Mouse (Mus musculus) CD8-positive naive resting alpha-beta T cell, adult 2 months (primary cell): Measurements from ENCODE around the gene Srpx.

Source experiments
- DNase-seq, 2 experiments: peaks; one replicate each; pipeline ENCODE4 v3.0.0; 2022; ENCODE audit warnings: low read depth in 2 of 2, low spot score in 2 of 2

The Srpx gene

GRCm38 (mm10) chrX:10117065-10117719 lies at the start of gene Srpx:
Srpx (minus strand) TSS chrX:10117709.
- no peak for DNase-seq

GRCm38 (mm10) chrX:10152390-10152789 lies 34.9 kb upstream of the Srpx start:
- DNase-seq: no peak

GRCm38 (mm10) chrX:10115780-10116179 lies 1.7 kb downstream of the Srpx start:
- no peak for DNase-seq

- DNase-seq: no peak
Observed at GRCm38 (mm10) chrX:10110736-10111135, 6.8 kb downstream of the Srpx start.

- no peak for DNase-seq
Observed at GRCm38 (mm10) chrX:10108558-10108957, 9.0 kb downstream of the Srpx start.

- no peak for DNase-seq
Observed at GRCm38 (mm10) chrX:10105475-10105874, 12.0 kb downstream of the Srpx start.

- no peak for DNase-seq
Observed at GRCm38 (mm10) chrX:10102739-10103138, 14.8 kb downstream of the Srpx start.

GRCm38 (mm10) chrX:10095797-10096196 lies 21.7 kb downstream of the Srpx start:
- DNase-seq: no peak

GRCm38 (mm10) chrX:10080385-10080784 lies 37.1 kb downstream of the Srpx start:
- no peak for DNase-seq

GRCm38 (mm10) chrX:10079981-10080380 lies 37.5 kb downstream of the Srpx start:
- DNase-seq: no peak

- no peak for DNase-seq
Observed at GRCm38 (mm10) chrX:10073966-10074365, 43.5 kb downstream of the Srpx start.

GRCm38 (mm10) chrX:10071529-10071928 lies 46.0 kb downstream of the Srpx start:
- no peak for DNase-seq

- no peak for DNase-seq
Observed at GRCm38 (mm10) chrX:10070689-10071088, 46.8 kb downstream of the Srpx start.

GRCm38 (mm10) chrX:10069405-10069804 lies 48.1 kb downstream of the Srpx start:
- DNase-seq: no peak

GRCm38 (mm10) chrX:10063781-10064180 lies 53.7 kb downstream of the Srpx start:
- no peak for DNase-seq

- no peak for DNase-seq
Observed at GRCm38 (mm10) chrX:10063361-10063760, 54.1 kb downstream of the Srpx start.

GRCm38 (mm10) chrX:10062201-10062600 lies 55.3 kb downstream of the Srpx start:
- no peak for DNase-seq

- no peak for DNase-seq
Observed at GRCm38 (mm10) chrX:10034666-10035065, 82.8 kb downstream of the Srpx start.

GRCm38 (mm10) chrX:10010202-10010601 lies 107.3 kb downstream of the Srpx start:
- no peak for DNase-seq

- DNase-seq: no peak
Observed at GRCm38 (mm10) chrX:10007675-10008270, 109.7 kb downstream of the Srpx start.

GRCm38 (mm10) chrX:10005946-10006345 lies 111.6 kb downstream of the Srpx start:
- no peak for DNase-seq

- no peak for DNase-seq
Observed at GRCm38 (mm10) chrX:10000718-10001117, 116.8 kb downstream of the Srpx start.
